Mouse (Mus musculus) midbrain, postnatal 0 days (tissue): ENCODE results near the gene Mef2d. TPM values are rescaled to one million over a fixed set of nuclear protein-coding genes. Genes with fewer than 3 reads are reported as not detected.
"Not testable (repeated sequence)": the region's sequence is repeated elsewhere in the genome, so short reads cannot be mapped to it uniquely, and the experiment has no call there.

Source experiments
- ATAC-seq: fragments of 200-750 bp; cut with Nextera tagmentation; 2 replicates; pipeline ENCODE4 v1.8.0; 2017; ENCODE audit warnings: moderate number of reproducible peaks, mild to moderate bottlenecking, moderate TSS enrichment, moderate library complexity; ENCODE audit not compliant: low FRiP score
- DNase-seq: peaks from one replicate; pipeline ENCODE4 v3.0.0-alpha.2; 2015; ENCODE audit warnings: low spot score
- H3K27ac ChIP-seq: fragments of 300-500 bp; sonication (generic); 2 replicates; pipeline ENCODE4 v1.5.1; 2014; ENCODE audit warnings: low read depth, mild to moderate bottlenecking, low read length, mixed read lengths
- H3K27me3 ChIP-seq: fragments of 300-500 bp; sonication (generic); 2 replicates; pipeline ENCODE4 v1.6.1; 2014; ENCODE audit warnings: low read length, control low read depth, mixed read lengths; ENCODE audit not compliant: insufficient read depth
- H3K36me3 ChIP-seq: fragments of 300-500 bp; sonication (generic); 2 replicates; pipeline ENCODE4 v1.6.1; 2014; ENCODE audit warnings: low read length, control low read depth, mixed read lengths; ENCODE audit not compliant: insufficient read depth
- H3K4me1 ChIP-seq: fragments of 300-500 bp; sonication (generic); 2 replicates; pipeline ENCODE4 v1.6.1; 2014; ENCODE audit warnings: mild to moderate bottlenecking, control low read depth, antibody characterized with exemption, low read length, mixed read lengths; ENCODE audit not compliant: insufficient read depth
- H3K4me2 ChIP-seq: fragments of 300-500 bp; sonication (generic); 2 replicates; pipeline ENCODE4 v1.6.1; 2014; ENCODE audit warnings: low read depth, mild to moderate bottlenecking, low read length, mixed read lengths; ENCODE audit not compliant: poor library complexity, severe bottlenecking
- H3K4me3 ChIP-seq: fragments of 300-500 bp; sonication (generic); 2 replicates; pipeline ENCODE4 v1.5.1; 2014; ENCODE audit warnings: low read depth, mild to moderate bottlenecking, low read length, moderate library complexity
- H3K9ac ChIP-seq: fragments of 300-500 bp; sonication (generic); replicated peaks from 2 replicates; pipeline ENCODE4 v1.6.1; 2014; ENCODE audit warnings: mild to moderate bottlenecking, low read length, moderate library complexity, mixed read lengths; ENCODE audit not compliant: poor library complexity, severe bottlenecking
- H3K9me3 ChIP-seq: fragments of 300-500 bp; sonication (generic); 2 replicates; pipeline ENCODE4 v1.6.1; 2016; ENCODE audit warnings: low read length, control low read depth
- CTCF ChIP-seq: IDR thresholded peaks from 2 replicates; pipeline ENCODE4 v1.5.1; 2016; ENCODE audit warnings: antibody characterized with exemption, mild to moderate bottlenecking
- WGBS: fragments of 180-500 bp; shearing (Covaris S2); extraction: QIAGEN DNeasy Blood & Tissue Kit; methylation state at CpG from one replicate; pipeline ENCODE4 v1.1.7; 2014; 5-methylcytosine and 5-hydroxymethylcytosine counted together
- polyA plus RNA-seq: library from polyadenylated mRNA; unstranded; fragments of >200 nt; fragmentation: Nextera tagmentation; extraction: Ambion mirVana; gene quantifications from 2 replicates; pipeline ENCODE4 v1.2.1, GENCODE M21; 2015
- total RNA-seq: library from RNA; depleted of rRNA; stranded (reverse); fragments of >200 nt; gene quantifications from 2 replicates; pipeline ENCODE4 v1.2.3, GENCODE M21; 2014

Gene Mef2d
- total and polyA plus RNA-seq, 2 experiments from 2014 or later: 26.1 to 59.6 TPM

DNA sequence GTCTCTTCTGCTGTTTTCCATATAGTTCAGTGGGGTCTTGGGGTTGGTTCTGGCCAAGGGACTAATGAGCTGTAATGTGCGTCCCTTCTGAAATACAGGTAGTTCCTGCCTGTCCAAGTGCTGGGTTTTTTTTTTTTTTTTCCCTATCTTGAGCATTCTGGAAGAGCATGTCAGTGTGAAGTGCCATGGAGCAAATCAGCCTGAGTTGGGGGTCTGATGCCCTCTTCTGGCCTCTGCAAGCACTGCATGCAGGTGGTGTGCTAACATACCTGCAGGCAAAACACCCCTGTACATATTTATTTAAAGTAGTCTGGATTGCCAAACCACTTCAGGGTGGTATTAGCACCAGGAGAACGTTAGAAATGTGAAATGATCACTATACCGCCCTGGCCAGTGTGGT is 31.2 kb downstream of the Mef2d start:
- H3K9ac ChIP-seq: no peak overlapping the region
- ATAC-seq (no peak), DNase-seq (peak; percentile 71)
- no peaks in the 10 kb centered on the region for H3K9me3 ChIP-seq
- peak; percentile 84 for TF ChIP-seq CTCF
- H3K4me1 ChIP-seq: no peaks in the 10 kb centered on the region
- no peak overlapping the region for H3K27ac ChIP-seq
- H3K4me3 ChIP-seq: no peak overlapping the region
- no peaks in the 10 kb centered on the region for H3K27me3 ChIP-seq
- no peak overlapping the region for H3K4me2 ChIP-seq
- H3K36me3 ChIP-seq: peaks cover 33% of the 10 kb centered on the region
- 53% methylated on average over 3 of the region's 3 CpGs for WGBS

DNA sequence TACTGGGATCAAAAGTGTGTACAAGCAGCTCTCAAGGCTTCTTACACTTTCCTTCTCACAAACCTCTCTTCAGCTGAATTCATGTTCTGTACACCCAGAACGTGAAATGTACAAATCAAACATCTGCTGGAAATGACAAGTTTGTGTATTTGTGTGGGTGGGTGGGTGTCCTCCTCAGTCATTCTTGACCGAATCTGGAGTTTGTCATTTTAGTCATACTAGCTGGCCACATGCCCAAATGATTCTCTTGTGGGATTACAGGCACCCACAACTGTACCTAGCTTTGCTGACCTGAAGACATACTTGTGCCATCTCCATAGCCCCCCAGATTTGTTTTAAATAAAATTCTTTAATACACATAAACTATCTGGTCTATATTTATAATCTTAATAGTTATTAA is 32.7 kb downstream of the Mef2d start:
- WGBS: 86% methylated on average over 2 of the region's 2 CpGs
- no peak for DNase-seq
- Histone ChIP-seq H3K4me2 (no peak overlapping the region), H3K27me3 (no peaks in the 10 kb centered on the region), H3K36me3 (peaks cover 23% of the 10 kb centered on the region), H3K4me3 (no peak overlapping the region), H3K9ac (no peak overlapping the region), H3K9me3 (no peaks in the 10 kb centered on the region), H3K27ac (no peak overlapping the region), H3K4me1 (no peaks in the 10 kb centered on the region)
- ATAC-seq: no peak
- TF ChIP-seq CTCF: no peak

DNA sequence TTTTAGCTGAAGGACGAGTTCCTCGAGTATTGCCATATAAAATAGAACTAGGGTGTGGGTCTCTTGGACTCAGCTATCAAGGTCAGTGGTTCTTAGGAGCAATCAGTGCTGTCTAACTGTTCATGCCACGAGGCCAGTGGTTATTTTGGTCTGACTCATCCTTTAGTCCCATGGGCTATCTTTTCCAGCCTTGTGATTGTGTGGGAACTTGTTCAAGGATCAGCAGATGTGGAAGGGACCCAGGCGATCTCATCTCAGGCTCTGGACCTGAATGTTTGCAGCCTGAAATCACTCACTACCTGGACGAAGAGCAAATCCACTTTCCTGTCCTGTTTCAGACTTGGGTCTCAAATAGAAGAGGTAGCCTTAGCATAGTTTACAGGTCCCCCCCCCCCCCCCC is 34.9 kb downstream of the Mef2d start:
- peak overlapping the region; percentile 77 for H3K9ac ChIP-seq
- peak overlapping the region; percentile 55 for H3K4me3 ChIP-seq
- TF ChIP-seq CTCF: no peak
- H3K36me3 ChIP-seq: peaks cover 8% of the 10 kb centered on the region; the same call in 1 of the 2 replicates
- H3K9me3 ChIP-seq: no peaks in the 10 kb centered on the region
- H3K27ac ChIP-seq: peak overlapping the region; percentile 99
- DNase-seq: no peak
- no peaks in the 10 kb centered on the region for H3K4me1 ChIP-seq
- H3K27me3 ChIP-seq: no peaks in the 10 kb centered on the region
- WGBS: 73% methylated on average over 5 of the region's 5 CpGs
- no peak for ATAC-seq
- H3K4me2 ChIP-seq: peak overlapping the region; percentile 77

DNA sequence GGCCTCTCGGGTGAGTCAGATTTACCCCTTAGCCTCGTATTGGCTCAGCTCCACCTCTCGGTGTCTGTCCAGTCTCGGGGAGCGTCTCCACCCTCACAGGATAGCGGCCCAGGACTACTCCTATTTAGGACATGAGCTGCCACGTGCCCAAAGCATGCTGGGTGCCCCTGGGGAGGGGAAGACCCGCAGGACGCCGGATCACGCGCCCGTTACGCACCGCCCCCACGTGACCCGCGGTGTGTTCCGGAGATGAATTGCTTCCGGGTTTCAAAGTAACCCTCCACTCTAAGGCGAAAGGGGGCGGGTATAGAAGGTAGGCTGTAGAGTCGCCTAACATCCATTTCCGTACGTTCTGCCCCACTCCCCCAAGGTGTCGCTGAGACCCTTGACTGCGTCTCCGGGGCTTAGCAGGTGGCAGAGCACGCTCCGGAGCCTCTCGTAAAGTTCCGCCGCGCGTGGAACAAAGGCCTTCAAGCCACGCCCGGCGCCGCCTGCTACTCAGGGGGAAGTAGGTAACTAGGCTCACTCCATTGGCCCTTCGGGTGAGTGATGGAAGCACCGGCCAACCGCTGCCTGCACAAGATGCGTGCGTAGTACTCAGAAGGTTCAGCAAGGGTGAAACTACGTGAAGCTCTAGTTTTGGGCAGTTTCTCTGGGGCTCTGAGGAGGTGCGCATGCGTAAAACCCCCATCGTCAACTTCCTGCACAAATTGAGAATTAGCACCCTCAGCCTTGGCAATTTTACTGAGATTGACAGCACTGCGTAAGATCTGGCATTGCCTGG is 35.6 kb downstream of the Mef2d start:
- DNase-seq (peak; percentile 100), ATAC-seq (peak; percentile 99)
- H3K27me3 ChIP-seq: no peaks in the 10 kb centered on the region
- H3K4me3 ChIP-seq: peak overlapping the region; percentile 55
- H3K4me1 ChIP-seq: no peaks in the 10 kb centered on the region
- no peaks in the 10 kb centered on the region for H3K9me3 ChIP-seq
- under 1% methylated on average over 49 of the region's 49 CpGs for whole genome bisulfite sequencing
- H3K9ac ChIP-seq: peak overlapping the region; percentile 77
- peak overlapping the region; percentile 99 for H3K27ac ChIP-seq
- H3K36me3 ChIP-seq: 0 out of 2 replicates have a peak, but pooled peaks cover 3% of the 10 kb centered on the region
- no peak; the same call in 1 of the 2 replicates for TF ChIP-seq CTCF
- H3K4me2 ChIP-seq: peak overlapping the region; percentile 77

DNA sequence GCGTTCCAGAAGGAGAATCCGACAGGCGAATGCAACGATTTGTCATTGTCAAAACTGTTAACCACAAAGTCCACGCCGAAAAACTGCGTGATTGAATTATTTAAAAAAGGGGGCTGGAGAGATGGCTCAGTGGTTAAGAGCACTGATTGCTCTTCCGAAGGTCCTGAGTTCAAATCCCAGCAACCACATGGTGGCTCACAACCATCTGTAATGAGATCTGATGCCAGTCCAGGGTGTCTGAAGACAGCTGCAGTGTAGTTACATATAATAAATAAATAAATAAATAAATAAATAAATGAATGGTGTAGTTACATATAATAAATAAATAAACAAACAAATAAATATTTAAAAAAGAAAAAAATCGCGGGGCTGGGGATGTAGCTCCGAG is 36.2 kb downstream of the Mef2d start:
- WGBS: 32% methylated on average over 11 of the region's 11 CpGs
- peak overlapping the region; percentile 55 for H3K4me3 ChIP-seq
- H3K36me3 ChIP-seq, H3K4me1 ChIP-seq, H3K9me3 ChIP-seq, H3K9ac ChIP-seq, DNase-seq, H3K27me3 ChIP-seq: not testable (repeated sequence)
- ATAC-seq: peak; percentile 27; the same call in 1 of the 2 replicates
- H3K27ac ChIP-seq: peak overlapping the region; percentile 99
- H3K4me2 ChIP-seq: peak overlapping the region; percentile 77

DNA sequence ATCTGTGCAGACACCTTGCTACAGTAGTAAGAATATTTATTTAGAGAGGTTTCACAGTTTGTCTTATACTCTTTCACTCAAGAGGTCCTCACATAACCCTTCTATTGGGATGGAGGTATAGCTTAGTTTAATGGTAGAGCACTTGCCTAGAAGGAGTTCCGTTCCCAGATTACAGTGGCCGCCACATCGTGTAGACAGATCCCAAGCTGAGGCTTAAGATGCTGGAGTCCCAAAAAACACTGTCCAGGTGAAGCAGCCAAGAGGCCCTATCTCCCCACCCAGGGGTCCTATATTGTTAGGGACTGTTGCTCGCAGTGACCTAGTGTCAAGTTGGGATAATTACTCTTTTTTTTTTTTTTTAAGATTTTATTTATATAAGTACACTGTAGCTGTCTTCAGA is 36.8 kb downstream of the Mef2d start:
- Histone ChIP-seq H3K27me3 (no peaks in the 10 kb centered on the region), H3K9me3 (no peaks in the 10 kb centered on the region), H3K4me1 (no peaks in the 10 kb centered on the region), H3K27ac (no peak overlapping the region), H3K36me3 (no peaks in the 10 kb centered on the region), H3K4me3 (no peak overlapping the region), H3K9ac (no peak overlapping the region), H3K4me2 (no peak overlapping the region)
- WGBS: 84% methylated on average over 4 of the region's 4 CpGs
- no peak for TF ChIP-seq CTCF
- DNase-seq: no peak
- ATAC-seq: no peak
